Mouse (Mus musculus): ENCODE data around the gene Peli1. TPM values are rescaled to one million over a fixed set of nuclear protein-coding genes. Genes with fewer than 3 reads are reported as not detected.

Gene Peli1
- total RNA-seq, 2 experiments from 2014 or later = 21.0 to 23.3 TPM

GRCm38 (mm10) chr11:21091428-21092405 lies 626 bp downstream of the Peli1 start:
- DNase-seq = peak; percentile 70 to 72
- intact Hi-C loops (cut with DNase I) = loop anchor here (2.0 to 5.0 kb wide), 3 partner anchors 86 to 299 kb away; no protein-coding TSS in a partner anchor

- peak in 1 of 2 experiments; percentile 15 for DNase-seq
These were observed 1.5 kb downstream of the Peli1 start for GRCm38 (mm10) chr11:21092621-21093020.

GRCm38 (mm10) chr11:21093081-21093815 lies 2.2 kb downstream of the Peli1 start:
- intact Hi-C loops (cut with DNase I) = loop anchor here (2.0 to 5.0 kb wide), 3 partner anchors 84 to 301 kb away; no protein-coding TSS in a partner anchor
- DNase-seq = no peak

More at GRCm38 (mm10) chr11:21092621-21093020, 1.5 kb downstream of the Peli1 start:
- intact Hi-C loops (cut with DNase I) = loop anchor here (2.0 to 5.0 kb wide), 3 partner anchors 85 to 300 kb away; no protein-coding TSS in a partner anchor

GRCm38 (mm10) chr11:21096590-21096989 lies 5.5 kb downstream of the Peli1 start:
- intact Hi-C loops (cut with DNase I) = no loop called here
- no peak for DNase-seq

- intact Hi-C loops (cut with DNase I) = no loop called here
- DNase-seq = no peak
These were observed 7.4 kb downstream of the Peli1 start for GRCm38 (mm10) chr11:21098457-21098856.

- intact Hi-C loops (cut with DNase I) = no loop called here
- no peak for DNase-seq
These were observed 9.6 kb downstream of the Peli1 start for GRCm38 (mm10) chr11:21100704-21101103.

GRCm38 (mm10) chr11:21101286-21101685 lies 10.2 kb downstream of the Peli1 start:
- intact Hi-C loops (cut with DNase I) = no loop called here
- DNase-seq = no peak

- no peak for DNase-seq
- intact Hi-C loops (cut with DNase I) = no loop called here
These were observed 11.3 kb downstream of the Peli1 start for GRCm38 (mm10) chr11:21102273-21103005.

GRCm38 (mm10) chr11:21103186-21103585 lies 12.1 kb downstream of the Peli1 start:
- no peak for DNase-seq
- intact Hi-C loops (cut with DNase I) = no loop called here

- no peak for DNase-seq
- intact Hi-C loops (cut with DNase I) = no loop called here
These were observed 14.3 kb downstream of the Peli1 start for GRCm38 (mm10) chr11:21105393-21105792.

GRCm38 (mm10) chr11:21107120-21107519 lies 16.0 kb downstream of the Peli1 start:
- no peak for DNase-seq
- intact Hi-C loops (cut with DNase I) = no loop called here

- intact Hi-C loops (cut with DNase I) = no loop called here
- no peak for DNase-seq
These were observed 18.2 kb downstream of the Peli1 start for GRCm38 (mm10) chr11:21109279-21109678.

- intact Hi-C loops (cut with DNase I) = no loop called here
These were observed 23.4 kb downstream of the Peli1 start for GRCm38 (mm10) chr11:21114516-21114915.

GRCm38 (mm10) chr11:21115804-21116203 lies 24.7 kb downstream of the Peli1 start:
- intact Hi-C loops (cut with DNase I) = no loop called here
- no peak for DNase-seq

More at GRCm38 (mm10) chr11:21114516-21114915, 23.4 kb downstream of the Peli1 start:
- DNase-seq = no peak

GRCm38 (mm10) chr11:21116623-21117295 lies 25.7 kb downstream of the Peli1 start:
- intact Hi-C loops (cut with DNase I) = no loop called here
- no peak for DNase-seq

- intact Hi-C loops (cut with DNase I) = no loop called here
These were observed 30.6 kb downstream of the Peli1 start for GRCm38 (mm10) chr11:21121737-21122136.

GRCm38 (mm10) chr11:21122399-21122798 lies 31.3 kb downstream of the Peli1 start:
- no peak for DNase-seq
- intact Hi-C loops (cut with DNase I) = no loop called here

More at GRCm38 (mm10) chr11:21121737-21122136, 30.6 kb downstream of the Peli1 start:
- no peak for DNase-seq

GRCm38 (mm10) chr11:21131692-21132091 lies 40.6 kb downstream of the Peli1 start:
- no peak for DNase-seq
- intact Hi-C loops (cut with DNase I) = no loop called here

GRCm38 (mm10) chr11:21134875-21135451 lies 43.9 kb downstream of the Peli1 start:
- no peak for DNase-seq
- intact Hi-C loops (cut with DNase I) = no loop called here
